8 mouse cellular contexts compared by ENCODE assay signal in genomic region chr7:125707186-125707585, GRCm38 (mm10). TPM values are rescaled to one million over a fixed set of nuclear protein-coding genes. Genes with fewer than 3 reads are reported as not detected.
DNase-seq lines count a peak whose midpoint lies in the region; ATAC-seq and TF ChIP-seq lines count a peak whose summit lies in the region.

No protein-coding gene starts in this region.

- peak; percentile 82 for ATAC-seq in intestine, embryonic 14.5 days (replicated peaks; ENCODE audit: low FRiP score, low TSS enrichment, low read depth)
- peak; percentile 79 for ATAC-seq in liver, embryonic 11.5 days (replicated peaks; ENCODE audit: low FRiP score)
- peak; percentile 85 for ATAC-seq in midbrain, embryonic 15.5 days (replicated peaks)

- peak overlapping the region; percentile 63 for H3K4me2 ChIP-seq in intestine, embryonic 14.5 days (ENCODE audit: low read length)
- peak overlapping the region; percentile 95 for H3K4me2 ChIP-seq in liver, embryonic 11.5 days
- peak overlapping the region; percentile 84 for H3K4me2 ChIP-seq in midbrain, embryonic 15.5 days

- H3K27ac ChIP-seq in layer of hippocampus, adult 2 months: peak overlapping the region; percentile 97
- peak overlapping the region; percentile 91 for H3K27ac ChIP-seq in intestine, embryonic 14.5 days (ENCODE audit: low read depth)
- H3K27ac ChIP-seq in liver, embryonic 11.5 days (ENCODE audit: low read depth, low read length): peak overlapping the region; percentile 84
- peak overlapping the region; percentile 82 for H3K27ac ChIP-seq in midbrain, embryonic 15.5 days

- H3K27me3 ChIP-seq in intestine, embryonic 14.5 days (replicated peaks; ENCODE audit: control insufficient read depth, insufficient read depth, low read length): no peaks in the 10 kb centered on the region
- H3K27me3 ChIP-seq in liver, embryonic 11.5 days (replicated peaks; ENCODE audit: control insufficient read depth, insufficient read depth, low read length): no peaks in the 10 kb centered on the region
- H3K27me3 ChIP-seq in midbrain, embryonic 15.5 days (replicated peaks): no peaks in the 10 kb centered on the region

- H3K4me1 ChIP-seq in intestine, embryonic 14.5 days (replicated peaks; ENCODE audit: control insufficient read depth, insufficient read depth, low read length): peaks cover 27% of the 10 kb centered on the region
- H3K4me1 ChIP-seq in liver, embryonic 11.5 days (replicated peaks; ENCODE audit: control insufficient read depth, insufficient read depth, low read length): peaks cover 23% of the 10 kb centered on the region
- H3K4me1 ChIP-seq in midbrain, embryonic 15.5 days: peaks cover 43% of the 10 kb centered on the region

- H3K9me3 ChIP-seq in intestine, embryonic 14.5 days (ENCODE audit: control insufficient read depth, low read length): no peaks in the 10 kb centered on the region
- no peaks in the 10 kb centered on the region for H3K9me3 ChIP-seq in liver, embryonic 11.5 days (ENCODE audit: control insufficient read depth, low read length)
- no peaks in the 10 kb centered on the region for H3K9me3 ChIP-seq in midbrain, embryonic 15.5 days

- peak overlapping the region; percentile 100 for H3K4me3 ChIP-seq in layer of hippocampus, adult 2 months
- peak overlapping the region; percentile 88 for H3K4me3 ChIP-seq in intestine, embryonic 14.5 days (ENCODE audit: low read depth, low read length)
- peak overlapping the region; percentile 95 for H3K4me3 ChIP-seq in liver, embryonic 11.5 days (ENCODE audit: low read depth, low read length)
- H3K4me3 ChIP-seq in midbrain, embryonic 15.5 days: peak overlapping the region; percentile 89

- H3K36me3 ChIP-seq in intestine, embryonic 14.5 days (ENCODE audit: control insufficient read depth, insufficient read depth, low read length): peaks cover 23% of the 10 kb centered on the region
- peaks cover 19% of the 10 kb centered on the region for H3K36me3 ChIP-seq in liver, embryonic 11.5 days (ENCODE audit: control insufficient read depth, insufficient read depth, low read length)
- H3K36me3 ChIP-seq in midbrain, embryonic 15.5 days (replicated peaks): peaks cover 17% of the 10 kb centered on the region; the same call in 1 of the 2 replicates

- 0 out of 2 replicates have a peak, but pooled peaks have one; percentile 13 for TF ChIP-seq CTCF in layer of hippocampus, adult 2 months (conservative IDR thresholded peaks at IDR 0.05)

- WGBS in intestine, embryonic 14.5 days: under 1% methylated on average over 23 of the region's 24 CpGs
- under 1% methylated on average over 24 of the region's 24 CpGs for WGBS in liver, embryonic 11.5 days
- WGBS in midbrain, embryonic 15.5 days: under 1% methylated on average over 24 of the region's 24 CpGs

- DNase-seq in layer of hippocampus, adult 2 months (ENCODE audit: low spot score in 2 of 2): peak; percentile 39 to 59
- DNase-seq in layer of hippocampus, adult 8-10 months (ENCODE audit: low spot score in 2 of 2): no peak
- DNase-seq in brain, adult 2 months (ENCODE audit: low read depth, low spot score): peak; percentile 53
- DNase-seq in frontal cortex, postnatal 10 days (ENCODE audit: low spot score in 2 of 2): peak; percentile 64 to 70
- DNase-seq in intestine, embryonic 14.5 days (ENCODE audit: low spot score): no peak
- no peak for DNase-seq in liver, embryonic 11.5 days (ENCODE audit: low spot score)
- peak; percentile 83 for DNase-seq in thymus, postnatal 14 days

- H3K9ac ChIP-seq in intestine, embryonic 14.5 days (ENCODE audit: low read length): peak overlapping the region; percentile 88
- H3K9ac ChIP-seq in liver, embryonic 11.5 days (ENCODE audit: low read depth, low read length): peak overlapping the region; percentile 98
- peak overlapping the region; percentile 78 for H3K9ac ChIP-seq in midbrain, embryonic 15.5 days

RNA-seq across cellular contexts. Expression of gene Gtf3c1, which starts 0.4 kb away (rescaled TPM):
- total RNA-seq in layer of hippocampus, adult 2 months (2021): 100 to 1,000 TPM; 108 to 113 TPM
- 100 to 1,000 TPM in 3 of 4 experiments, 10 to 100 TPM in 1; 98.4 to 122 (median 108) TPM for total RNA-seq in layer of hippocampus, adult 8-10 months (2022)
- polyA plus RNA-seq in intestine, embryonic 14.5 days (2014; fragmentation: Nextera tagmentation; extraction: Ambion mirVana): 27.1 and 28.6 TPM in 2 replicates
- polyA plus RNA-seq in liver, embryonic 11.5 days (2014; fragmentation: Nextera tagmentation; extraction: Ambion mirVana): 28.3 and 28.8 TPM in 2 replicates
- polyA plus RNA-seq in midbrain, embryonic 15.5 days (2015; fragmentation: Nextera tagmentation; extraction: Ambion mirVana): 34.8 and 35.7 TPM in 2 replicates

RNA-seq across cellular contexts. Expression of gene D430042O09Rik, which starts 0.5 kb away (rescaled TPM):
- 10 to 100 TPM; 30.4 to 31.7 TPM for total RNA-seq in layer of hippocampus, adult 2 months (2021)
- 10 to 100 TPM; 24.0 to 41.3 (median 37.3) TPM for total RNA-seq in layer of hippocampus, adult 8-10 months (2022)
- polyA plus RNA-seq in intestine, embryonic 14.5 days (2014; fragmentation: Nextera tagmentation; extraction: Ambion mirVana): 7.7 and 9.4 TPM in 2 replicates
- polyA plus RNA-seq in liver, embryonic 11.5 days (2014; fragmentation: Nextera tagmentation; extraction: Ambion mirVana): 4.9 and 6.6 TPM in 2 replicates
- 7.4 and 7.7 TPM in 2 replicates for polyA plus RNA-seq in midbrain, embryonic 15.5 days (2015; fragmentation: Nextera tagmentation; extraction: Ambion mirVana)

Comparison
In these comparisons a context has a peak if more than half of its experiments do, and no peak if none do; other contexts are left out.
1. DNase-seq: peak in layer of hippocampus, adult 2 months (2 of 2), brain, adult 2 months (single experiment), frontal cortex, postnatal 10 days (2 of 2) and thymus, postnatal 14 days (single experiment); none in layer of hippocampus, adult 8-10 months (0 of 2), intestine, embryonic 14.5 days (single experiment) and liver, embryonic 11.5 days (single experiment).
2. Peak in every context shown above with its lines, with median percentiles within 50 percentile points of each other: H3K27ac ChIP-seq, H3K4me3 ChIP-seq, ATAC-seq, H3K4me2 ChIP-seq and H3K9ac ChIP-seq.